Mouse (Mus musculus) hindbrain, postnatal 0 days (tissue): Measurements from ENCODE around the gene Mcoln2. TPM values are rescaled to one million over a fixed set of nuclear protein-coding genes. Genes with fewer than 3 reads are reported as not detected.
A peak's percentile ranks its signal among the peaks of the same experiment; 100 is the strongest.

Experiments used
- ATAC-seq: fragments of 200-750 bp; cut with Nextera tagmentation; 2 replicates; pipeline ENCODE4 v1.8.0; 2017; ENCODE audit warnings: mild to moderate bottlenecking, moderate TSS enrichment, moderate library complexity
- DNase-seq: peaks from one replicate; pipeline ENCODE4 v3.0.0-alpha.2; 2015; ENCODE audit warnings: low spot score
- H3K27ac ChIP-seq: fragments of 300-500 bp; sonication (generic); 2 replicates; pipeline ENCODE4 v1.5.1; 2014; ENCODE audit warnings: mild to moderate bottlenecking
- H3K27me3 ChIP-seq: fragments of 300-500 bp; sonication (generic); 2 replicates; pipeline ENCODE4 v1.6.1; 2014; ENCODE audit warnings: low read length, mixed read lengths; ENCODE audit not compliant: insufficient read depth
- H3K36me3 ChIP-seq: fragments of 300-500 bp; sonication (generic); 2 replicates; pipeline ENCODE4 v1.6.1; 2014; ENCODE audit warnings: low read length, mixed read lengths; ENCODE audit not compliant: insufficient read depth
- H3K4me1 ChIP-seq: fragments of 300-500 bp; sonication (generic); 2 replicates; pipeline ENCODE4 v1.6.1; 2014; ENCODE audit warnings: antibody characterized with exemption, low read length, mixed read lengths; ENCODE audit not compliant: insufficient read depth
- H3K4me2 ChIP-seq: fragments of 300-500 bp; sonication (generic); 2 replicates; pipeline ENCODE4 v1.6.1; 2014; ENCODE audit warnings: low read depth, mild to moderate bottlenecking, low read length, moderate library complexity, mixed read lengths
- H3K4me3 ChIP-seq: fragments of 300-500 bp; sonication (generic); 2 replicates; pipeline ENCODE4 v1.5.1; 2014; ENCODE audit warnings: low read length
- H3K9ac ChIP-seq: fragments of 300-500 bp; sonication (generic); replicated peaks from 2 replicates; pipeline ENCODE4 v1.6.1; 2014; ENCODE audit warnings: mild to moderate bottlenecking, low read length, moderate library complexity, mixed read lengths
- H3K9me3 ChIP-seq: fragments of 300-500 bp; sonication (generic); 2 replicates; pipeline ENCODE4 v1.6.1; 2016; ENCODE audit warnings: low read length, mixed read lengths
- CTCF ChIP-seq: IDR thresholded peaks from 2 replicates; pipeline ENCODE4 v1.5.1; 2016; ENCODE audit warnings: antibody characterized with exemption, control low read depth, low read depth
- WGBS: fragments of 180-500 bp; shearing (Covaris S2); extraction: QIAGEN DNeasy Blood & Tissue Kit; methylation state at CpG from one replicate; pipeline ENCODE4 v1.1.7; 2014; 5-methylcytosine and 5-hydroxymethylcytosine counted together
- polyA plus RNA-seq: library from polyadenylated mRNA; unstranded; fragments of >200 nt; fragmentation: Nextera tagmentation; extraction: Ambion mirVana; gene quantifications from 2 replicates; pipeline ENCODE4 v1.2.1, GENCODE M21; 2015
- total RNA-seq: library from RNA; depleted of rRNA; stranded (reverse); fragments of >200 nt; gene quantifications from 2 replicates; pipeline ENCODE4 v1.2.3, GENCODE M21; 2014; rRNA removed

Mcoln2 gene
- total RNA-seq (not detected in 2 replicates), polyA plus RNA-seq (0.23 and 0.33 TPM in 2 replicates)

DNA sequence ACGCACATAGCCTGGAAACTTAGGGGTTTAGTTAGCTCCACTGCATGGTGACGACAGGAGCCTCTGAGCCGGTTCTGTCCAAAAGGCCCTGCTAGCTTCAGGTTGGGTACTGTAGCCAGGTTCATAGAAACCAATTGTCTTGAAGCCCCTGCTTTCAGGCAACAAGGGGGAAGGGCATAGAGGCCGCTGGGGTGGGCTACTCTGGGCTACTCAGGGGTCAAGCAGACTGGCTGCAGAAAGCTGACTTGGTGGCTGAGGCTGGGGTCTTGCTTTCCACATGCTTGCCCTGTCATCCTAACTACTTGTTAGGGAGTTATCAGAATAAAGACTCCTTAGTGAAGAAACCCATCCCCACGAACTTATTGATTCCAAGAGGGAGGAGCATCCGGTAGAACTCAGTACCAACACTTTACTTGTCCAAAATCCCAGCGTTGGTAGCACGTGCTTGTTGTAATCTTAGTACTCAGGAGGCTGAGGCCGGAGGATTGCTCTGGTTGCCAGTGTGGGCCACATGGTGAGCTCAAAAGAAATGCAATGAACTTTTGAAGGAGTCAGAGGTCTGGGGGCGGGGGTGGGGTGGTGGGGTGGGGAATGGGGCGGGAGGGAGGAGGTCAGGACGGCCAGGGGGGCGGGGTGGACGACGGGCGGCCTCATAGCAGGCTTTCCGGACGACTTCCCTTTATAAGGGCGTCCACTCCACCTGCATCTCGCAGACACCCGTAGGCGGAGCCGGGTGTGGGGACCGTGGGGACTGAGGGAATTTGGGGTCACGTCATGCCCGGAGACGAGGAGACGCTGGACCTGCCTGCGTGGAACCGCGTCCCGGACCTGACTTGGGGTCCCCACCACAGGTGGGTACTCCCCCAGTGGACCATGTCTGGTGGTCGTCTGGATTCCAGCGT, at the start of gene Mcoln2:
Mcoln2 (plus strand) TSS at position 678 of the 902 bp plus-strand sequence.
- H3K9me3 ChIP-seq: no peaks in the 10 kb centered on the region
- TF ChIP-seq CTCF: no peak
- peak within 1 kb of the TSS; percentile 38 for H3K4me3 ChIP-seq
- H3K27me3 ChIP-seq: no peaks in the 10 kb centered on the region
- 19% methylated on average over 24 of the region's 34 CpGs for WGBS
- H3K4me1 ChIP-seq: peaks cover 5% of the 10 kb centered on the region; the same call in 1 of the 2 replicates
- 0 out of 2 replicates have a peak within 1 kb of the TSS, but pooled peaks have one; percentile 17 for H3K9ac ChIP-seq
- DNase-seq (no peak), ATAC-seq (0 out of 2 replicates have a peak, but pooled peaks have one; percentile 52)
- H3K27ac ChIP-seq: no peak within 1 kb of the TSS
- H3K36me3 ChIP-seq: no peaks in the 10 kb centered on the region
- H3K4me2 ChIP-seq: peak within 1 kb of the TSS; percentile 79

GRCm38 (mm10) chr3:146099925-146100324, 49.7 kb upstream of the Mcoln2 start:
- Histone ChIP-seq H3K9ac (no peak overlapping the region), H3K36me3 (no peaks in the 10 kb centered on the region), H3K4me3 (no peak overlapping the region), H3K27me3 (no peaks in the 10 kb centered on the region), H3K27ac (no peak overlapping the region), H3K4me1 (no peaks in the 10 kb centered on the region), H3K4me2 (no peak overlapping the region), H3K9me3 (no peaks in the 10 kb centered on the region)
- TF ChIP-seq CTCF: no peak
- DNase-seq (no peak), ATAC-seq (no peak)

- H3K36me3 ChIP-seq: no peaks in the 10 kb centered on the region
- 60% methylated on average over 6 of the region's 6 CpGs for WGBS
- DNase-seq (no peak), ATAC-seq (no peak)
- no peak overlapping the region for H3K27ac ChIP-seq
- no peak overlapping the region for H3K4me2 ChIP-seq
- TF ChIP-seq CTCF: no peak; the same call in 1 of the 2 replicates
- no peak overlapping the region for H3K9ac ChIP-seq
- no peaks in the 10 kb centered on the region for H3K27me3 ChIP-seq
- 0 out of 2 replicates have a peak, but pooled peaks cover under 1% of the 10 kb centered on the region for H3K4me1 ChIP-seq
- H3K4me3 ChIP-seq: no peak overlapping the region
- no peaks in the 10 kb centered on the region for H3K9me3 ChIP-seq
Observed at GRCm38 (mm10) chr3:146102049-146102448, 47.6 kb upstream of the Mcoln2 start.

GRCm38 (mm10) chr3:146107116-146107849, 42.4 kb upstream of the Mcoln2 start:
- WGBS: 4% methylated on average over 18 of the region's 18 CpGs
- no peak overlapping the region for H3K27ac ChIP-seq

DNA sequence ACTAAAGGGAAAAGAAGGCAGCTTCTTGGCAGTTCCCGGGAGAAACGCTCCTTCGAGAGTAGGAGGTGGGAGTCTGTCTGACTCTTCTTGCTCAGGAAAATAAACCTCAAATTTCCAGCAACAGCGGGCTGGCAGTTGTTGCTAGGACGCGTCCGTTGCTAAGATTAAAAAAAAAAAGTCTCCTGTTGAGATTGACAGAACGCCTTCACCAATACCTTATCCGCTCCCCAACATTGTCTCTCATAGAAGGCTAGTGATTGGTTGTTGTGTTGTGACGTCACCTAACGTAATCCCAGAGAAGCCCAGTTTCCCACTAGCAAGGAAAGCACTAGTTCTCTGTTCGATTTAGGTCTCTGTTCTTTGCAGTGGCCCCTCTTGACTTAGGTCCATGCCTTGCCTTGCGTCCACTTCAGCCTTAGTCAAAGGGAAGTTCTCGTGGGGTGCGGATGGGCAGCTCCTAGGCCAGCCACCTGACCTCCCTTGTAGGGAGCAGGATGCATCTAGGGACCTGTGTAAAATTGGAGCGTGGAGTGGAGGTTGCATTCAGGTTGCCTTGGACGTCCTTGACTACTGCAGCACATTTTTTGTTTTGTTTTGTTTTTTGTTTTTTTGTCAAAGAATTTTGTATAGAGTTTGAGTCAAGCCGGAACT, 41.6 kb upstream of the Mcoln2 start, which contains the start of gene Wdr63:
Wdr63 (minus strand) TSS at position 210 of the 651 bp plus-strand sequence.
- Histone ChIP-seq H3K4me3 (peak within 1 kb of the TSS; percentile 43), H3K9me3 (no peaks in the 10 kb centered on the region), H3K27ac (no peak within 1 kb of the TSS), H3K36me3 (no peaks in the 10 kb centered on the region), H3K27me3 (no peaks in the 10 kb centered on the region), H3K4me2 (peak within 1 kb of the TSS; percentile 94), H3K9ac (peak within 1 kb of the TSS; percentile 48), H3K4me1 (0 out of 2 replicates have a peak, but pooled peaks cover 3% of the 10 kb centered on the region)
- DNase-seq (peak; percentile 93), ATAC-seq (peak; percentile 97)
- WGBS: 11% methylated on average over 18 of the region's 18 CpGs
- TF ChIP-seq CTCF: no peak

More at GRCm38 (mm10) chr3:146107116-146107849, 42.4 kb upstream of the Mcoln2 start:
- Histone ChIP-seq H3K4me1 (0 out of 2 replicates have a peak, but pooled peaks cover 3% of the 10 kb centered on the region), H3K36me3 (no peaks in the 10 kb centered on the region), H3K9ac (peak overlapping the region; percentile 48), H3K9me3 (no peaks in the 10 kb centered on the region), H3K4me3 (peak overlapping the region; percentile 43), H3K27me3 (no peaks in the 10 kb centered on the region), H3K4me2 (peak overlapping the region; percentile 94)
- peak; percentile 83 for ATAC-seq
- TF ChIP-seq CTCF: peak; percentile 73
- DNase-seq: peak; percentile 67

DNA sequence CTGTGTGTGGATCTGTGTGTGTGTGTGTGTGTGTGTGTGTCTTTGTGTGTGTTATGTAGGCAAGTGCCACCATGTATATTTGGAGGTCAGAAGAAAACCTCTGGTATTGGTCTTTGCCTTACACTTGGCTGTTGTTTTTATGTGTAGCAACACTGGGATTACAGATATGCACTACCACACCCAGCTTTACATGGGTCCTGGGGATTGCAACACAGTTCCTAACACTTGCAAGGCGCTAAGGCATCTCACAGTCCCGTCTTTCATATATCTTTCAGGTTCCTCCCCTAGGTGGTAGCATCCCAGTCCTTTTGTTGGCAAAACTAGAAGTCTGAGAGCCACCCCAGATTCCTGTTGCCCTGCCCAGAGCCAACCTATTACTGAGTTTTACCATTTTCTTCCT, 40.7 kb upstream of the Mcoln2 start:
- no peaks in the 10 kb centered on the region for H3K9me3 ChIP-seq

More for the DNA sequence above, 40.7 kb upstream of the Mcoln2 start:
- DNase-seq (no peak), ATAC-seq (no peak)
- Histone ChIP-seq H3K36me3 (no peaks in the 10 kb centered on the region), H3K9ac (no peak overlapping the region), H3K4me3 (no peak overlapping the region), H3K27ac (no peak overlapping the region), H3K27me3 (no peaks in the 10 kb centered on the region), H3K4me1 (0 out of 2 replicates have a peak, but pooled peaks cover 3% of the 10 kb centered on the region), H3K4me2 (no peak overlapping the region)
- TF ChIP-seq CTCF: no peak
- WGBS: 55% methylated on average over 2 of the region's 2 CpGs
